Mouse (Mus musculus) stomach, embryonic 16.5 days (tissue): ENCODE results near the gene Wdr90. TPM values are rescaled to one million over a fixed set of nuclear protein-coding genes. Genes with fewer than 3 reads are reported as not detected.

Experiments
- ATAC-seq: fragments of 200-750 bp; cut with Nextera tagmentation; 2 replicates; pipeline ENCODE4 v1.8.0; 2017; ENCODE audit warnings: moderate number of reproducible peaks, moderate TSS enrichment; ENCODE audit not compliant: insufficient read depth, low FRiP score
- H3K27ac ChIP-seq: fragments of 300-500 bp; sonication (generic); 2 replicates; pipeline ENCODE4 v1.5.1; 2014; ENCODE audit warnings: low read length
- H3K27me3 ChIP-seq: fragments of 300-500 bp; sonication (generic); 2 replicates; pipeline ENCODE4 v1.6.1; 2014; ENCODE audit warnings: low read length, control low read depth, mixed read lengths; ENCODE audit not compliant: control insufficient read depth, insufficient read depth
- H3K36me3 ChIP-seq: fragments of 300-500 bp; sonication (generic); 2 replicates; pipeline ENCODE4 v1.6.1; 2014; ENCODE audit warnings: low read length; ENCODE audit not compliant: control insufficient read depth, insufficient read depth
- H3K4me1 ChIP-seq: fragments of 300-500 bp; sonication (generic); 2 replicates; pipeline ENCODE4 v1.6.1; 2014; ENCODE audit warnings: low read length, control low read depth, mixed read lengths; ENCODE audit not compliant: control insufficient read depth, insufficient read depth
- H3K4me2 ChIP-seq: fragments of 300-500 bp; sonication (generic); 2 replicates; pipeline ENCODE4 v1.6.1; 2014; ENCODE audit warnings: low read depth, low read length, mixed read lengths
- H3K4me3 ChIP-seq: fragments of 300-500 bp; sonication (generic); replicated peaks from 2 replicates; pipeline ENCODE4 v1.5.1; 2014; ENCODE audit warnings: mild to moderate bottlenecking, low read length
- H3K9ac ChIP-seq: fragments of 300-500 bp; sonication (generic); 2 replicates; pipeline ENCODE4 v1.6.1; 2014; ENCODE audit warnings: low read length
- H3K9me3 ChIP-seq: fragments of 300-500 bp; sonication (generic); replicated peaks from 2 replicates; pipeline ENCODE4 v1.6.1; 2016; ENCODE audit warnings: low read length, control low read depth; ENCODE audit not compliant: control insufficient read depth
- WGBS: fragments of 180-500 bp; shearing (Covaris S2); extraction: QIAGEN DNeasy Blood & Tissue Kit; methylation state at CpG from one replicate; pipeline ENCODE4 v1.1.7; 2014; 5-methylcytosine and 5-hydroxymethylcytosine counted together
- microRNA-seq: library from miRNA; unstranded; fragments of <30 nt; microRNA quantifications from one replicate; pipeline ENCODE4, GENCODE M21; 2016
- polyA plus RNA-seq: library from polyadenylated mRNA; unstranded; fragments of >200 nt; fragmentation: Nextera tagmentation; extraction: Ambion mirVana; gene quantifications from 2 replicates; pipeline ENCODE4 v1.2.1, GENCODE M21; 2015

The Wdr90 gene
- polyA plus RNA-seq, 1 experiment from 2014 or later: 22.1 TPM

DNA sequence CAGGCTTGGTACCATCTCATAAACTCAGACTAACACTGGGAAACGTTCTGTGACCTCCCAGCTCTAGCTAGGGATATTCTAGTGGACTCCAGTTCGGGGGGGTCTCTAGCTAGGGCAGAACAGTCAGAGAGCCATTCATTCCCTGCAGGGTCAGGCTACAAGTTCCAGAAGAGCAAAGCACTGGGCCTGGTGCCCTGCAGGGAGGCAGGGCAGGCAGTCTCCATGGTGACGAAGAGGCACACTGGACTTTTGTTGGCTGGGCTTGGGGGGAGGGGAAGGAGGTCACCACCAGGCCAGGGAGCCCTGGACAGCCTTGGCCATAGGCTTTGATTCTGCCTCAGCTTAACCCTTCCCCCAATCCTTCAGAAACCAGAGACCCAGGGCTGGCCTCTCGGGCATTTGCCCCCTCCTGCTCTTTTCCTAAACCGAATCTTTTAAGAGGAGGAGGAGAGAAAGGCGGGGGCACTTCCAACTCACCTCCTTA, 65.7 kb downstream of the Wdr90 start, which contains the start of gene AC134908.4:
Gene AC134908.4, minus strand, starts transcription at position 51 of the 484 bp plus-strand sequence.
- H3K9me3 ChIP-seq: no peaks in the 10 kb centered on the region
- no peaks in the 10 kb centered on the region for H3K27me3 ChIP-seq
- peak within 1 kb of the TSS; percentile 27; the same call in 1 of the 2 replicates for H3K27ac ChIP-seq
- ATAC-seq: no peak
- peak within 1 kb of the TSS; percentile 80 for H3K9ac ChIP-seq
- WGBS: 33% methylated on average over 6 of the region's 6 CpGs
- peak within 1 kb of the TSS; percentile 93 for H3K4me2 ChIP-seq
- H3K4me1 ChIP-seq: peaks cover 37% of the 10 kb centered on the region
- no peaks in the 10 kb centered on the region for H3K36me3 ChIP-seq
- H3K4me3 ChIP-seq: peak within 1 kb of the TSS; percentile 87

DNA sequence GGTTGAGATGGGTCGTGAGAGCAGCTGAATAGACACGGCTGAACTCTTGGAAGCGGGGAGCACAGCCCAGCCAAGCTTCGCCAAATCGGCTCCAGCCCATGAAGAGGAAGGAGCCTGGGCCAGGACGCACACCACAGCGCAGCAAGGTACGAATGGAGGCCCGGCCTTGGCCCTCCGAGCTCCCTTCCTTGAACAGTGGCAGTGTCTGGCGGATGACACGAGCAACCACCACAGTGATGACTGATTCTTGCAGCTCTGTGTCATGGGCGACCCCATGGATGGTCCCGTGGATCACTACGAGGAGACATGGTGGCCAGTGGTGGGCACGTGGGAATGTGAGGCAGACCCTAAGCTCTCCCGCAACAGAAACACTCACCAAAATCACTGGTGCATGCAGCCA, 66.3 kb downstream of the Wdr90 start:
- ATAC-seq: no peak
- Histone ChIP-seq H3K4me2 (peak overlapping the region; percentile 93; the same call in 1 of the 2 replicates), H3K4me3 (0 out of 2 replicates have a peak overlapping the region, but pooled peaks have one; percentile 3), H3K27me3 (no peaks in the 10 kb centered on the region), H3K9ac (peak overlapping the region; percentile 80), H3K4me1 (peaks cover 37% of the 10 kb centered on the region), H3K27ac (no peak overlapping the region), H3K9me3 (no peaks in the 10 kb centered on the region), H3K36me3 (no peaks in the 10 kb centered on the region)
- WGBS: 88% methylated on average over 17 of the region's 17 CpGs

Small RNA genes within 50 kb of the gene (microRNA-seq; reads per million reads assigned to microRNA genes)
- gene Mir3082: not detected

Other genes with a start within 250 kb of the Wdr90 start
- gene Gng13, start 144.3 kb downstream of the Wdr90 start, polyA plus RNA-seq: 0.85 and 1.0 TPM in 2 replicates
- 22.9 and 25.1 TPM in 2 replicates for gene Chtf18, start 134.1 kb downstream of the Wdr90 start, polyA plus RNA-seq
- 17.5 and 18.9 TPM in 2 replicates for gene Rpusd1, start 133.8 kb downstream of the Wdr90 start, polyA plus RNA-seq
- 0.05 and 0.14 TPM in 2 replicates for gene Mslnl, start 125.5 kb downstream of the Wdr90 start, polyA plus RNA-seq
- gene Msln, start 107.1 kb downstream of the Wdr90 start, polyA plus RNA-seq: 77.0 and 104 TPM in 2 replicates
- gene Narfl, start 87.7 kb downstream of the Wdr90 start, polyA plus RNA-seq: 28.3 and 28.6 TPM in 2 replicates
- gene Haghl, start 75.8 kb downstream of the Wdr90 start, polyA plus RNA-seq: 49.8 and 54.2 TPM in 2 replicates
- 0.12 TPM in 1 of 2 replicates, not detected in the other for gene Ccdc78, start 74.9 kb downstream of the Wdr90 start, polyA plus RNA-seq
- gene Fam173a, start 68.6 kb downstream of the Wdr90 start, polyA plus RNA-seq: 96.9 and 102 TPM in 2 replicates
- 1.2 TPM in 1 of 2 replicates, not detected in the other for gene AC134908.4, start 65.8 kb downstream of the Wdr90 start, polyA plus RNA-seq
- gene Metrn, start 64.4 kb downstream of the Wdr90 start, polyA plus RNA-seq: 25.4 and 28.0 TPM in 2 replicates
- 2.6 and 2.8 TPM in 2 replicates for gene Fbxl16, start 52.4 kb downstream of the Wdr90 start, polyA plus RNA-seq
- gene Wdr24, start 37.9 kb downstream of the Wdr90 start, polyA plus RNA-seq: 24.7 and 28.6 TPM in 2 replicates
- gene Jmjd8, start 32.6 kb downstream of the Wdr90 start, polyA plus RNA-seq: 56.7 and 58.1 TPM in 2 replicates
- 312 and 314 TPM in 2 replicates for gene Stub1, start 28.1 kb downstream of the Wdr90 start, polyA plus RNA-seq
- 2.5 and 2.8 TPM in 2 replicates for gene Rhbdl1, start 24.2 kb downstream of the Wdr90 start, polyA plus RNA-seq
- 2.7 and 3.4 TPM in 2 replicates for gene Gm20683, start 19.7 kb downstream of the Wdr90 start, polyA plus RNA-seq
- gene Rhot2, start 16.6 kb downstream of the Wdr90 start, polyA plus RNA-seq: 22.4 and 23.5 TPM in 2 replicates
- 41.5 and 49.4 TPM in 2 replicates for gene Mcrip2, start 7.3 kb upstream of the Wdr90 start, polyA plus RNA-seq
- 57.1 and 63.8 TPM in 2 replicates for gene Mettl26, start 13.6 kb upstream of the Wdr90 start, polyA plus RNA-seq
- gene Wfikkn1, start 19.4 kb upstream of the Wdr90 start, polyA plus RNA-seq: 0.42 and 0.56 TPM in 2 replicates
- 26.3 and 27.7 TPM in 2 replicates for gene Rab40c, start 58.2 kb upstream of the Wdr90 start, polyA plus RNA-seq
- gene Pigq, start 83.4 kb upstream of the Wdr90 start, polyA plus RNA-seq: 57.2 and 62.0 TPM in 2 replicates
- gene Nhlrc4, start 83.5 kb upstream of the Wdr90 start, polyA plus RNA-seq: 0.12 and 0.66 TPM in 2 replicates
- gene A930017K11Rik, start 91.1 kb upstream of the Wdr90 start, polyA plus RNA-seq: 0.11 and 0.31 TPM in 2 replicates
- 21.6 and 23.3 TPM in 2 replicates for gene Capn15, start 124.3 kb upstream of the Wdr90 start, polyA plus RNA-seq
- gene Rab11fip3, start 208.1 kb upstream of the Wdr90 start, polyA plus RNA-seq: 6.0 and 6.9 TPM in 2 replicates
- 47.1 and 56.6 TPM in 2 replicates for gene Decr2, start 228.8 kb upstream of the Wdr90 start, polyA plus RNA-seq
- 67.7 and 74.7 TPM in 2 replicates for gene Nme4, start 234.1 kb upstream of the Wdr90 start, polyA plus RNA-seq